Mouse (Mus musculus): ENCODE data around the gene Gsdme. TPM values are rescaled to one million over a fixed set of nuclear protein-coding genes. Genes with fewer than 3 reads are reported as not detected.

Gsdme gene
- polyA plus RNA-seq, 1 experiment from 2014 or later: 69.8 TPM

DNA sequence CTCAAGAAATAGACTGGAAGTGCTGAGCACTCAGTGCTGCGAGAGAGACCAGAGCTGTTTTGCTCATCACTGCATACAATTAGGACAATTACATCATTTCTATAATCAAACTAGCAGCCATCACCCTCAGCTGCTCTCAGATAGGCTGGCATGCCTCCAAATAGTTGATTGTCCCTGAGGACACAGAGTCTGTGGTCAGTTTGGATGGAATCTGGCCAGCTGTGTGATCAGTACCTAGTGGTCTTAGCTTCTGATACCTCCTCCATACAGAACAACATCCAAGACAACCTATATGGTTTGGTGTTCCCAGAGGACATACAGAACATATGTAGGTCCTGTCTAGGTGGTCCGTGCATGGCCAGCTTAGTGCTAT lies 48.3 kb downstream of the Gsdme start:
- WGBS: 78% methylated on average over 2 of the region's 2 CpGs
- no peak overlapping the region for H3K9ac ChIP-seq
- no peak overlapping the region for H3K27ac ChIP-seq
- ATAC-seq (ENCODE audit: low FRiP score): no peak
- H3K4me1 ChIP-seq (replicated peaks): no peaks in the 10 kb centered on the region
- no peaks in the 10 kb centered on the region for H3K9me3 ChIP-seq
- H3K36me3 ChIP-seq: peaks cover 39% of the 10 kb centered on the region
- no peak overlapping the region for H3K4me3 ChIP-seq
- H3K4me2 ChIP-seq: no peak overlapping the region
- H3K27me3 ChIP-seq: no peaks in the 10 kb centered on the region

- H3K36me3 ChIP-seq: peaks cover 39% of the 10 kb centered on the region
- no peak for ATAC-seq (ENCODE audit: low FRiP score)
Measured at GRCm38 (mm10) chr6:50214711-50215372, 48.8 kb downstream of the Gsdme start.

DNA sequence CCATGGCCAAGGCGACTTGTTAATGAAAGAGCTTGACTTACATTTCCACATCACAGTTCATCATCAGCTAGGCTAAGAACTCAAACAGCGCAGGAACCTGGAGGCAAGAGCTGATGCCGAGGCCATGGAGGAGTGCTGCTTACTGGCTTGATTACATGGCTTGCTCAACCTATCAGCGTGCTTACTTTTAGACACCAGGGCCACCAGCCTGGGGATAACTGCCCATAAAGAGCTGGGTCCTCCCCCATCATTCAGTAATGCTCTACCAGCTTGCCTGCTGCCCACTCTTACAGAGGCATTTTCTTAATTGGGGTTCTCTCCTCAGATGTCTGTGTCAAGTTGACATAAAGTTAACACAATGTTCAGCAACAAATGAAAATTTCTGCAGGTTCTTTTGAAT lies 58.6 kb downstream of the Gsdme start:
- H3K9ac ChIP-seq: no peak overlapping the region
- H3K27me3 ChIP-seq: no peaks in the 10 kb centered on the region
- no peak for ATAC-seq (ENCODE audit: low FRiP score)
- no peaks in the 10 kb centered on the region for H3K36me3 ChIP-seq
- no peaks in the 10 kb centered on the region for H3K9me3 ChIP-seq
- no peak overlapping the region for H3K27ac ChIP-seq
- WGBS: 95% methylated on average over 4 of the region's 4 CpGs
- H3K4me2 ChIP-seq: no peak overlapping the region
- no peak overlapping the region for H3K4me3 ChIP-seq
- no peaks in the 10 kb centered on the region for H3K4me1 ChIP-seq (replicated peaks)

More at GRCm38 (mm10) chr6:50214711-50215372, 48.8 kb downstream of the Gsdme start:
- no peak overlapping the region for H3K4me3 ChIP-seq
- H3K4me1 ChIP-seq (replicated peaks): no peaks in the 10 kb centered on the region
- no peak overlapping the region for H3K4me2 ChIP-seq
- H3K27me3 ChIP-seq: no peaks in the 10 kb centered on the region
- H3K9me3 ChIP-seq: no peaks in the 10 kb centered on the region
- no peak overlapping the region for H3K9ac ChIP-seq
- WGBS: 73% methylated on average over 2 of the region's 2 CpGs
- no peak overlapping the region for H3K27ac ChIP-seq

DNA sequence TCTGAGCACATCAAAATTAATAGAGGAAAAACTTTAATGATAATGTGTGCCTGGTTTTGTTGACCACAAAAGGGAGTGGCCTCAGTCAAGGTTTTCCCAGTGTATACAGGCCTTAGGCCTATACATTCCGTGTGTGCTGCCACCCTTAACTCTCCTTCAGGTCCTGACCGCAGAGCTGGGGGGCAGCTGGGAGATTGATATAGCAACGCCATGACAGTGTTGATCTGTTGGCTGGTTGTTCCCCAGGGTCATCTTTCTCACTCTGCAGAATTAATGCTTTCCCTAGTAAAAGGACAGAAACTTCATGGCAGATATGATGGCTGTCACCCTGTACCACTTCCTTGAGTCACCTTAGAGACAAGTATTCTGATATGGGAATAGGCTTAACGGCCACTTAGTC lies 59.3 kb downstream of the Gsdme start:
- no peak for ATAC-seq (ENCODE audit: low FRiP score)
- H3K9ac ChIP-seq: no peak overlapping the region
- H3K27me3 ChIP-seq: no peaks in the 10 kb centered on the region
- H3K9me3 ChIP-seq: no peaks in the 10 kb centered on the region
- 90% methylated on average over 4 of the region's 4 CpGs for WGBS
- H3K4me3 ChIP-seq: no peak overlapping the region
- H3K4me2 ChIP-seq: no peak overlapping the region
- no peak overlapping the region for H3K27ac ChIP-seq
- H3K36me3 ChIP-seq: no peaks in the 10 kb centered on the region
- no peaks in the 10 kb centered on the region for H3K4me1 ChIP-seq (replicated peaks)

- ATAC-seq (ENCODE audit: low FRiP score): no peak
Measured at GRCm38 (mm10) chr6:50193851-50194250, 69.8 kb downstream of the Gsdme start.

GRCm38 (mm10) chr6:50192822-50193221 lies 70.8 kb downstream of the Gsdme start:
- Histone ChIP-seq H3K27ac (no peak overlapping the region), H3K9ac (no peak overlapping the region), H3K36me3 (peaks cover 28% of the 10 kb centered on the region), H3K27me3 (no peaks in the 10 kb centered on the region), H3K9me3 (no peaks in the 10 kb centered on the region), H3K4me1 (replicated peaks) (no peaks in the 10 kb centered on the region), H3K4me3 (no peak overlapping the region), H3K4me2 (no peak overlapping the region)
- no peak for ATAC-seq (ENCODE audit: low FRiP score)
- 93% methylated on average over 3 of the region's 3 CpGs for WGBS

More at GRCm38 (mm10) chr6:50193851-50194250, 69.8 kb downstream of the Gsdme start:
- WGBS: 94% methylated on average over 5 of the region's 5 CpGs
- Histone ChIP-seq H3K9me3 (no peaks in the 10 kb centered on the region), H3K4me2 (no peak overlapping the region), H3K4me1 (replicated peaks) (no peaks in the 10 kb centered on the region), H3K36me3 (peaks cover 32% of the 10 kb centered on the region), H3K4me3 (no peak overlapping the region), H3K9ac (no peak overlapping the region), H3K27ac (no peak overlapping the region), H3K27me3 (no peaks in the 10 kb centered on the region)

GRCm38 (mm10) chr6:50192169-50192568 lies 71.5 kb downstream of the Gsdme start:
- H3K9ac ChIP-seq: no peak overlapping the region
- H3K4me2 ChIP-seq: no peak overlapping the region
- WGBS: 87% methylated on average over 1 of the region's 1 CpGs
- no peaks in the 10 kb centered on the region for H3K9me3 ChIP-seq
- no peak overlapping the region for H3K4me3 ChIP-seq
- no peaks in the 10 kb centered on the region for H3K4me1 ChIP-seq (replicated peaks)
- no peak for ATAC-seq (ENCODE audit: low FRiP score)
- H3K27me3 ChIP-seq: no peaks in the 10 kb centered on the region
- H3K27ac ChIP-seq: no peak overlapping the region
- peaks cover 22% of the 10 kb centered on the region for H3K36me3 ChIP-seq

DNA sequence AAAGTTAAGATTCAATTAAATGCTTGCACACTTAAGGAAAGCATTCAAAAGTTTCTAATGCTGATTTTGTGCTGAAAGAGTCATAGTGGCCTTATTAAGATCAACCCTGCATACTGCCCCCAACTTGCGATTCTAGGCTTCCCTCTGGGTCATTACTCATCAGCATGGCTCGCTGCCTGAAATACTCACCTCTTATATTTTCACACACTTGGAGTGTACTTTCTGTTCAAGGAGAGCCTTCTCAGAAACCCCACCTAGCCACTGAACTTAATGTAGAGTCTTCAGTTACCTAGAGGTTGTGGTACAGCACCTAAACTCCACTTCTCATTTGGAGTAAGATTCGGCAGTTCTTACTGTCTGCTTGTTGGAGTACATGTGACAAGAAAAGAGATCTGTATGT lies 72.1 kb downstream of the Gsdme start:
- no peak overlapping the region for H3K4me3 ChIP-seq
- peaks cover 21% of the 10 kb centered on the region for H3K36me3 ChIP-seq
- H3K27ac ChIP-seq: no peak overlapping the region
- no peaks in the 10 kb centered on the region for H3K27me3 ChIP-seq
- no peak overlapping the region for H3K9ac ChIP-seq
- H3K4me1 ChIP-seq (replicated peaks): no peaks in the 10 kb centered on the region
- WGBS: 93% methylated on average over 3 of the region's 3 CpGs
- no peaks in the 10 kb centered on the region for H3K9me3 ChIP-seq
- no peak overlapping the region for H3K4me2 ChIP-seq
- no peak for ATAC-seq (ENCODE audit: low FRiP score)

DNA sequence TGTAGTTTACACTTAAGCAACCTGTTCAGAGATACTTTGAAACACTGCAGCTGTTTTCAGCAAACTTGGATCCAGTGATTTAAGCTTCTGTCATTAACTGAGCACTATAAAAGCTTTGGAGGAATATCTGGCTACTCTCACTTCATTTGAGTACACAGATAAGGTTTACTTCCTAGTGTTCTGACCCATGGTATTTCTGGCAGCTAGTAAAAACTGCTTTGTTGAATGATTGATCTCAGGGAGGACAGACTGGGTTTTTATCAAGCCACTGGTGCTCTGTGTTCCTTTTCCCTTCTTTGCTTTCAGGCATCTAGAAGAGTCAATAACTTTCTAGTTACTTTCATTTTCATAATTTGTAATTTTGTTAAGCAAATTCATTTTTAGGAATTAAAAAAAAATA lies 74.3 kb downstream of the Gsdme start:
- Histone ChIP-seq H3K36me3 (peaks cover 24% of the 10 kb centered on the region), H3K4me3 (no peak overlapping the region), H3K9me3 (no peaks in the 10 kb centered on the region), H3K9ac (no peak overlapping the region), H3K4me2 (no peak overlapping the region), H3K27ac (no peak overlapping the region), H3K27me3 (no peaks in the 10 kb centered on the region), H3K4me1 (replicated peaks) (no peaks in the 10 kb centered on the region)
- ATAC-seq (ENCODE audit: low FRiP score): no peak

- H3K9me3 ChIP-seq: no peaks in the 10 kb centered on the region
- no peak overlapping the region for H3K9ac ChIP-seq
- 86% methylated on average over 4 of the region's 4 CpGs for WGBS
- H3K4me3 ChIP-seq: no peak overlapping the region
- ATAC-seq (ENCODE audit: low FRiP score): no peak
- H3K4me2 ChIP-seq: no peak overlapping the region
- H3K27me3 ChIP-seq: no peaks in the 10 kb centered on the region
- no peaks in the 10 kb centered on the region for H3K4me1 ChIP-seq (replicated peaks)
- H3K27ac ChIP-seq: no peak overlapping the region
- peaks cover 31% of the 10 kb centered on the region for H3K36me3 ChIP-seq
Measured at GRCm38 (mm10) chr6:50187955-50188354, 75.7 kb downstream of the Gsdme start.

GRCm38 (mm10) chr6:50180189-50180588 lies 83.5 kb downstream of the Gsdme start:
- WGBS: 80% methylated on average over 4 of the region's 4 CpGs
- ATAC-seq (ENCODE audit: low FRiP score): no peak
- Histone ChIP-seq H3K27ac (no peak overlapping the region), H3K9me3 (no peaks in the 10 kb centered on the region), H3K36me3 (peaks cover 17% of the 10 kb centered on the region), H3K27me3 (no peaks in the 10 kb centered on the region), H3K9ac (no peak overlapping the region), H3K4me2 (no peak overlapping the region), H3K4me3 (no peak overlapping the region), H3K4me1 (replicated peaks) (no peaks in the 10 kb centered on the region)

DNA sequence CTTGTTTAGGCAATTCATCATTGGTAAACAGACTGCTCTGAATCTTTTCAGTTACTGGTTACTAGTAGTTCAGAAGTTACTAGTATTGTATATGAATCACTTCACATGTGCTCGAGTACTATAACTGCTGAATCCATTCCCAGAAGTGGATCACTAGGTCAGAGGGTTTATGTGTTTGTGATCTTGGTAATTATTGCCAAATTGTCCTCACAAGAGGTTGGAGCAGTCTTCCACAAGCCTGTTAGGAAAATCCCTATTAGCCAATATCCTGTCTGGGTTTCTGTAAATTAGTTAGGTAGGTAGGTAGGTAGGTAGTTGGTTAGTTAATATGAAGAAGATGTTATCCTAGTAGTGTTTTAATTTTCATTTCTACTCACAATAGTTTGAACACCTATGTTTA lies 87.9 kb downstream of the Gsdme start:
- H3K27ac ChIP-seq: no peak overlapping the region
- WGBS: 83% methylated on average over 1 of the region's 1 CpGs
- H3K9ac ChIP-seq: no peak overlapping the region
- no peak overlapping the region for H3K4me2 ChIP-seq
- no peaks in the 10 kb centered on the region for H3K4me1 ChIP-seq (replicated peaks)
- H3K9me3 ChIP-seq: no peaks in the 10 kb centered on the region; the same call in 1 of the 2 replicates
- no peaks in the 10 kb centered on the region for H3K27me3 ChIP-seq
- peaks cover 9% of the 10 kb centered on the region for H3K36me3 ChIP-seq
- H3K4me3 ChIP-seq: no peak overlapping the region
- no peak for ATAC-seq (ENCODE audit: low FRiP score)

- Histone ChIP-seq H3K9me3 (no peaks in the 10 kb centered on the region; the same call in 1 of the 2 replicates), H3K27me3 (no peaks in the 10 kb centered on the region), H3K4me3 (no peak overlapping the region), H3K4me2 (no peak overlapping the region), H3K36me3 (peaks cover 11% of the 10 kb centered on the region), H3K9ac (no peak overlapping the region), H3K27ac (no peak overlapping the region), H3K4me1 (replicated peaks) (no peaks in the 10 kb centered on the region)
- no peak for ATAC-seq (ENCODE audit: low FRiP score)
Measured at GRCm38 (mm10) chr6:50169771-50170170, 93.9 kb downstream of the Gsdme start.

Data from hindbrain, embryonic 13.5 days (tissue).